Mouse (Mus musculus): ENCODE data around the gene Myo1f. TPM values are rescaled to one million over a fixed set of nuclear protein-coding genes. Genes with fewer than 3 reads are reported as not detected.

Myo1f gene
- total and polyA plus RNA-seq, 3 experiments = 0.08 to 0.40 TPM; not detected in 1

- no peaks in the 10 kb centered on the region for H3K27me3 ChIP-seq (ENCODE audit: control insufficient read depth in 1 of 2, insufficient read depth in 2 of 2, low read length in 2 of 2)
- peaks cover 0 to 7% of the 10 kb centered on the region in 2 experiments; a peak in 2 of 4 replicates for H3K36me3 ChIP-seq (ENCODE audit: control insufficient read depth in 1 of 2, insufficient read depth in 2 of 2, low read length in 2 of 2)
- TF ChIP-seq EP300 (IDR thresholded peaks at IDR 0.05; ENCODE audit: low read depth in 1 of 2, low read length in 2 of 2) (no peak), HCFC1 (IDR thresholded peaks at IDR 0.05; ENCODE audit: low read depth, low read length) (peak; percentile 79), NELFE (IDR thresholded peaks at IDR 0.05; ENCODE audit: low read depth, low read length) (peak; percentile 90), GABPA (IDR thresholded peaks at IDR 0.05; ENCODE audit: low read depth, low read length) (no peak), TBP (IDR thresholded peaks at IDR 0.05; ENCODE audit: low read depth, low read length) (peak; percentile 93), ZMIZ1 (IDR thresholded peaks at IDR 0.05; ENCODE audit: low read depth, low read length) (peak; percentile 88), JUND (IDR thresholded peaks at IDR 0.05; ENCODE audit: low read depth, low read length) (no peak), MXI1 (IDR thresholded peaks at IDR 0.05; ENCODE audit: low read depth, low read length) (peak; percentile 45), E2F4 (IDR thresholded peaks at IDR 0.05; ENCODE audit: borderline replicate concordance, low read depth, low read length) (no peak), CHD2 (IDR thresholded peaks at IDR 0.05; ENCODE audit: low read length) (peak; percentile 97), CTCF (IDR thresholded peaks at IDR 0.05 in 2 of 3, conservative IDR thresholded peaks at IDR 0.05 in 1 of 3; ENCODE audit: control insufficient read depth in 1 of 3, insufficient read depth in 1 of 3, low read depth in 2 of 3, low read length in 3 of 3, poor library complexity in 1 of 3, severe bottlenecking in 1 of 3) (no peak), MYC (IDR thresholded peaks at IDR 0.05; ENCODE audit: low read depth, low read length) (no peak), MAZ (IDR thresholded peaks at IDR 0.05; ENCODE audit: low read depth, low read length) (no peak), POLR2AphosphoS2 (IDR thresholded peaks at IDR 0.05; ENCODE audit: low read length) (peak; percentile 88; the same call in 1 of the 2 replicates), MYB (IDR thresholded peaks at IDR 0.05; ENCODE audit: low read depth, low read length) (no peak), SIN3A (IDR thresholded peaks at IDR 0.05; ENCODE audit: low read length) (peak; percentile 43; the same call in 1 of the 2 replicates), USF1 (IDR thresholded peaks at IDR 0.05; ENCODE audit: low read depth, low read length) (peak; percentile 24; the same call in 1 of the 2 replicates), TCF12 (IDR thresholded peaks at IDR 0.05; ENCODE audit: low read depth, low read length) (peak; percentile 76), POLR2A (IDR thresholded peaks at IDR 0.05; ENCODE audit: control insufficient read depth in 1 of 2, insufficient read depth in 1 of 2, low read depth in 1 of 2, low read length in 2 of 2, poor library complexity in 1 of 2) (peak; percentile 67 to 96; a peak in 3 of 4 replicates), ELF1 (IDR thresholded peaks at IDR 0.05; ENCODE audit: low read depth, low read length) (peak; percentile 69; the same call in 1 of the 2 replicates), RCOR1 (IDR thresholded peaks at IDR 0.05; ENCODE audit: low read depth, low read length) (no peak)
Measured at GRCm38 (mm10) chr17:33628621-33629486, 73.3 kb downstream of the Myo1f start, which contains the start of gene Zfp414. Gene Zfp414 (plus strand): TSS chr17:33629090.

More at GRCm38 (mm10) chr17:33628621-33629486, 73.3 kb downstream of the Myo1f start, which contains the start of gene Zfp414:
- peak within 1 kb of the TSS; percentile 95 for H3K27ac ChIP-seq (ENCODE audit: control insufficient read depth, low read depth, low read length)
- DNase-seq (ENCODE audit: low read depth, low spot score) = peak; percentile 96
- H3K79me2 ChIP-seq (ENCODE audit: control insufficient read depth, insufficient read depth, low read length, poor library complexity) = peaks cover 1% of the 10 kb centered on the region; the same call in 1 of the 2 replicates
- peak within 1 kb of the TSS; percentile 92 for H3K9ac ChIP-seq (ENCODE audit: control insufficient read depth, low read depth, low read length, poor library complexity, severe bottlenecking)
- H3K9me3 ChIP-seq (replicated peaks; ENCODE audit: insufficient read depth, low read length) = no peaks in the 10 kb centered on the region
- peak within 1 kb of the TSS; percentile 74 to 82 for H3K4me3 ChIP-seq (ENCODE audit: control insufficient read depth in 1 of 2, insufficient read depth in 1 of 2, low read depth in 2 of 2, low read length in 2 of 2)
- peaks cover 0 to 12% of the 10 kb centered on the region in 2 experiments; a peak in 2 of 4 replicates for H3K4me1 ChIP-seq (ENCODE audit: control insufficient read depth in 1 of 2, insufficient read depth in 2 of 2, low read length in 2 of 2)

Data from MEL (cell line).